Mouse (Mus musculus) G1E (cell line): ENCODE results near the gene Flt3l.

Experiments
- CTCF ChIP-seq: IDR thresholded peaks from 2 replicates; pipeline ENCODE4 v1.5.1; 2012; ENCODE audit warnings: low read depth, low read length, inconsistent platforms, mixed read lengths
- GATA1 ChIP-seq: IDR thresholded peaks from 2 replicates; pipeline ENCODE4 v1.6.1; 2012; ENCODE audit warnings: borderline replicate concordance, low read length, inconsistent platforms, mixed read lengths
- GATA2 ChIP-seq: IDR thresholded peaks from 2 replicates; pipeline ENCODE4 v1.6.1; 2012; ENCODE audit warnings: low read depth, low read length, inconsistent platforms, borderline replicate concordance
- TAL1 ChIP-seq: conservative IDR thresholded peaks from 2 replicates; pipeline ENCODE4 v1.6.1; 2012; ENCODE audit warnings: low read depth, low read length, inconsistent platforms, mixed read lengths

DNA sequence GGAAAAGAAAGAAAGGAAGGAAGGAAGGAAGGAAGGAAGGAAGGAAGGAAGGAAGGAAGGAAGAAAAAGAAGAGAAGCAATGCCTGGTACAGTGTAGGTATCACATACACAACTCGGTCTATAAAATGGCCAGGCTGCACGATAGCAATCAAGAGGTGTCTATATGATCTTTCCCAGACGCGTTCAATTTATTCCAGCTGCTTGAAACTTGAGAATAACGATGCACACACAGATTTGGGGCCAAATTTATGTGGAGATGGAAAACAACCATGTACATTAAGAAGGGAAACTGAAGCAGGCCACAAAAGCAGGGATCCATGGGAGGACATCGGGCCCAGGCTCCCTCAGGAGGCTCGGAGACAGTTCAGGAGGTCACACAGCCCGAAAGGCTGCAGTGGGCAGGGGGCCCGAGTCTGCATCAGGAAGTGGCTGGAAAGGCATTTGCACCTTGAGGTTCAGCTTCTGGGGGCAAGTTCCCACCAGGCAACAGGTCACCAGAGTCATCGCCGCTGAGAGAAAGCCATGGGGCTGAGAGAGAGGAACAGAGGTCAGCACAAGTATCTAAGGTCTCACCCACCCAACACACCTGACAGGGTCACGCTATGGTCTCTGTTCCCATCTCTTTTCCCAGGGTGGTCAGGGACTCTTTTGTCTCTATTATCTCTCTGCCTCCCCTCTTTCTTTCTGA, 43.3 kb downstream of the Flt3l start:
- no peak for TF ChIP-seq CTCF
- TF ChIP-seq GATA1 = no peak
- TF ChIP-seq TAL1 = no peak
- TF ChIP-seq GATA2 = no peak
